Mouse (Mus musculus) heart, adult 2 months (tissue): ENCODE data around the gene Slc24a1. TPM values are rescaled to one million over a fixed set of nuclear protein-coding genes. Genes with fewer than 3 reads are reported as not detected.

Experiments used
- DNase-seq, 2 experiments: peaks; one replicate each; pipeline ENCODE4 v3.0.0; 2021
- H3K27ac ChIP-seq: fragments of 200-600 bp; 2 replicates; pipeline ENCODE4 v1.8.1; 2022
- H3K27me3 ChIP-seq: fragments of 200-500 bp; 2 replicates; pipeline ENCODE4 v1.6.1; 2012; ENCODE audit warnings: mild to moderate bottlenecking, low read length, inconsistent platforms, mixed read lengths; ENCODE audit not compliant: control insufficient read depth, insufficient read depth
- H3K36me3 ChIP-seq: fragments of 200-500 bp; 2 replicates; pipeline ENCODE4 v1.6.1; 2012; ENCODE audit warnings: low read length, inconsistent platforms; ENCODE audit not compliant: control insufficient read depth, insufficient read depth
- H3K4me1 ChIP-seq: fragments of 200-500 bp; 2 replicates; pipeline ENCODE4 v1.6.1; 2011; ENCODE audit warnings: low read length; ENCODE audit not compliant: control insufficient read depth, insufficient read depth
- H3K4me3 ChIP-seq: fragments of 200-600 bp; 2 replicates; pipeline ENCODE4 v1.8.1; 2022
- H3K79me2 ChIP-seq: fragments of 200-500 bp; replicated peaks from 2 replicates; pipeline ENCODE4 v1.6.1; 2012; ENCODE audit warnings: mild to moderate bottlenecking, inconsistent platforms, low read length, moderate library complexity, mixed read lengths; ENCODE audit not compliant: control insufficient read depth, insufficient read depth
- H3K9ac ChIP-seq: fragments of 200-500 bp; 2 replicates; pipeline ENCODE4 v1.6.1; 2012; ENCODE audit warnings: low read depth, mild to moderate bottlenecking, control low read depth, inconsistent platforms, low read length, mixed read lengths
- CTCF ChIP-seq: fragments of 200-600 bp; IDR thresholded peaks from 2 replicates; pipeline ENCODE4 v1.8.1; 2022; ENCODE audit warnings: antibody characterized with exemption, mild to moderate bottlenecking, moderate library complexity
- EP300 ChIP-seq: fragments of 200-500 bp; IDR thresholded peaks from 2 replicates; pipeline ENCODE4 v1.6.1; 2011; ENCODE audit warnings: low read depth, low read length, control low read depth; ENCODE audit not compliant: insufficient read depth
- POLR2A ChIP-seq: fragments of 200-500 bp; IDR thresholded peaks from 2 replicates; pipeline ENCODE4 v1.6.1; 2011; ENCODE audit warnings: mild to moderate bottlenecking, low read depth, low read length, control low read depth; ENCODE audit not compliant: insufficient read depth
- WGBS: fragments of 180-500 bp; shearing (Covaris S2); methylation state at CpG from one replicate; pipeline ENCODE4 v1.1.7; 2018; 5-methylcytosine and 5-hydroxymethylcytosine counted together
- intact Hi-C: fragments of 180-260 bp; cut with DNase I; formaldehyde crosslinking; loops from one replicate; pipeline ENCODE4 v1.15.1; 2025
- polyA plus RNA-seq: library from polyadenylated mRNA; depleted of rRNA; stranded (reverse); fragments of >200 nt; gene quantifications from 2 replicates; pipeline ENCODE4 v1.2.3, GENCODE M21; 2012
- total RNA-seq, 2 experiments: library from RNA; stranded (reverse); gene quantifications; 2 replicates each; pipeline ENCODE4 v1.2.3; 2021

Slc24a1 gene
- total and polyA plus RNA-seq, 3 experiments = 0.02 to 0.10 (median 0.05) TPM

DNA sequence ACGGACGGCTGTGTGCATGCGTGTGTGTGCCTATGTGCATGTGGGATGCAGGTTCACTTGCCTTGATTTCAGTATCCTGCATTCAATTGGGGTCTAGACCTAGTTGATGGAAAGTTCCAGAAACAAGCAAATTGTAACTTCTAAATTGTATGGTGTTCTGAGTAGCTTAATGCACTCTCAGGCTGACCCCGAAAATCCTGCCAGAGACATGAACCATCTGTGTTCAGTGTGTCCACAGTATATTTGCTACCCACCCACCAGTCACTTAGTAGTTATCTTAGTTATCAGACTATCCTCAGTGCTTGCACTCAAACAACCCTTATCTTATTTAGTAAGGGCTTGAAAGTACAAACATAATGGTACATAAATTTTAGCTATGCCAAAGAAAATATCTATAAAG lies 9.8 kb downstream of the Slc24a1 start:
- TF ChIP-seq CTCF (no peak), EP300 (no peak)
- H3K79me2 ChIP-seq = no peaks in the 10 kb centered on the region
- no peak overlapping the region for H3K27ac ChIP-seq
- intact Hi-C loops = no loop called here
- no peak overlapping the region for H3K9ac ChIP-seq
- H3K36me3 ChIP-seq = no peaks in the 10 kb centered on the region
- DNase-seq = no peak
- H3K4me3 ChIP-seq = no peak overlapping the region
- no peaks in the 10 kb centered on the region for H3K4me1 ChIP-seq
- H3K27me3 ChIP-seq = no peaks in the 10 kb centered on the region
- 80% methylated on average over 4 of the region's 4 CpGs for WGBS

DNA sequence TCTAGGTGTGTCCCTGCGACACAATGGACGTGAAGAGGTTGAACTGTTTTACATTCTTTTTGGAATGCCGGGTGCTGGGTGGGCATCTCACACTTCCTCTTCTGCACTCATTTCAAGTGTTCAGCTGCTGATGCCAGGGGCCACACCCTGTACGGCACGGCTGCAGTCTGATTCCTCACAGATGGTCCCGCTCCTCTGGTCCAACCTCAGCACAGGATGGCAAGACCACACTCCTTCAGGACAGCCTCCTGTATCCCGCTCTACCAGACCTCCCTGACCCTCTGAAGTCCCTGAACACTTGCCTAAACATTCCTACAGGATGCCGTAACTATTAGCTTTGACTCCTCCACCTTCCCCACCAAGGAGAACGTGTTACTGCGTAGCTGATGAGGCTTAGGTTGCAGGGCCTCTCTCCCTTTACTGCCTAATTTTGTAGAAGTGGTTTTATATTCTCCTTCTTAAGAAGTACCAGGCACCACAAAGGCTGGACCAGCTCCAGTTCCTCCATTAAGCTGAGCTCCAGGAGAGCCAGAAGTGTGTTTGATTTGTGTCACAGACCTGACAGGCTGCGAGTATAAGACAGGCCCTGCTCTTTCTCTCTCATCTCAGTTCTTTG lies 10.6 kb downstream of the Slc24a1 start:
- Histone ChIP-seq H3K4me1 (no peaks in the 10 kb centered on the region), H3K27ac (no peak overlapping the region), H3K27me3 (no peaks in the 10 kb centered on the region), H3K79me2 (no peaks in the 10 kb centered on the region), H3K36me3 (no peaks in the 10 kb centered on the region), H3K9ac (no peak overlapping the region), H3K4me3 (no peak overlapping the region)
- intact Hi-C loops = no loop called here
- no peak for DNase-seq
- TF ChIP-seq POLR2A (no peak), CTCF (no peak), EP300 (no peak)
- 66% methylated on average over 11 of the region's 11 CpGs for WGBS

DNA sequence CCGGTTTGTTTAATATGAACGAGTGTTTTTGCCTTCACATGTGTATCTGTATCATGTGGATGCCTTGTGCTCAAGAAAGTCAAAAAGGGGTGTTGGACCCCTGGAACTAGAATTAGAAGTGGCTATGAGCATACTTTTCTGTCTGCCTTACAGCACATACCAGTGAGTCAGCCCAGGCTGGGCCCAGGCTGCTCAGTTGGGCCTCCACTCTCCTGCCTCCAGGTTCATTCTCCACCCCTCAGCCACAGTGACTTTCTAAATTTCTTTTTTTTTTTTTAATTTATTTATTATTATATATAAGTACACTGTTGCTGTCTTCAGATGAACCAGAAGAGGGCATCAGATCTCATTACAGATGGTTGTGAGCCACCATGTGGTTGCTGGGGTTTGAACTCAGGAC lies 11.6 kb downstream of the Slc24a1 start:
- Histone ChIP-seq H3K79me2 (no peaks in the 10 kb centered on the region), H3K9ac (no peak overlapping the region), H3K36me3 (no peaks in the 10 kb centered on the region), H3K27ac (no peak overlapping the region), H3K4me1 (peaks cover 2% of the 10 kb centered on the region; the same call in 1 of the 2 replicates), H3K4me3 (no peak overlapping the region), H3K27me3 (no peaks in the 10 kb centered on the region)
- no peak for DNase-seq
- 86% methylated on average over 2 of the region's 2 CpGs for WGBS
- intact Hi-C loops = no loop called here
- TF ChIP-seq EP300 (no peak), POLR2A (no peak), CTCF (no peak)

DNA sequence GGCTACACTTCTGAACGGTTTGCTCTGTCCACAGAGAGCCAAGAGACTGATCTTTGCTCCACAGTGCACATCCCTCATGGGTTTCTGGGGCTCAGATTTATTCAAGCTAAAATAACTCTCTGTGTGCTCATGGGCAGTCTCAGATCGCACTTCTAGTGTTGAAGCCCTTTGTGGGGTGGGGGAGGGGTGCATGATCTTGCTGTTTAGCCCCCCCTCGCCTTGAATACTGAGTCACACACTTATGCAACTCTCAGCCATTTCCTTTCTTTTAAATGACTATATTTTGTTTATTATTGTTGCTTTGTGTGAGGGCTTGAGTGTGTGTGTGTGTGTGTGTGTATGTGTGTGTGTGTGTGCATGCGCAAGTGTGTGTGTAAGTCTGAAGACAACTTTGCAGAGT lies 12.1 kb downstream of the Slc24a1 start:
- DNase-seq = no peak
- H3K4me3 ChIP-seq = no peak overlapping the region
- no peak overlapping the region for H3K9ac ChIP-seq
- WGBS = 43% methylated on average over 4 of the region's 4 CpGs
- no peaks in the 10 kb centered on the region for H3K79me2 ChIP-seq
- no peaks in the 10 kb centered on the region for H3K36me3 ChIP-seq
- no peak for TF ChIP-seq POLR2A
- TF ChIP-seq CTCF = no peak
- no peak for TF ChIP-seq EP300
- peaks cover 4% of the 10 kb centered on the region for H3K4me1 ChIP-seq
- intact Hi-C loops = no loop called here
- H3K27ac ChIP-seq = no peak overlapping the region
- no peaks in the 10 kb centered on the region for H3K27me3 ChIP-seq

DNA sequence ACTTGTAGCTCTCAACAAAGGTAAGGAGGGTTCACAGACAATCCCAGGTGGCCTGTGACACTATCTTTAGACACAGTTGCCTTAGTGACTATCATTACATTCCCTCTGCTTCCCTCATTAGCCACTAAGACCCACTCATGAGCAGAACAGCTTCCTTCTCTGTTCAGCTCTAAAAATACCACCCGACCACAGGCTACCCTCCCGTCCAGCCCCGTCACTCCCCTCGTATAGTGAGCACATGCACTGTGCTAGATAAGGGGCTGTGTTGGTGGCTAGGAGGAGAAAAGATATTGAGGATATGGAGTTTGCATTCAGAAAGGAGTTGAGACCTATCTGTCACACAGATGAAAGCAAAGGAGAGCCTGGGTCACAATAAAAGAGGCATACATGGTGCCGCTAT lies 12.9 kb downstream of the Slc24a1 start:
- DNase-seq = no peak
- H3K9ac ChIP-seq = no peak overlapping the region
- intact Hi-C loops = no loop called here
- no peak overlapping the region for H3K4me3 ChIP-seq
- TF ChIP-seq POLR2A = no peak
- TF ChIP-seq EP300 = no peak
- TF ChIP-seq CTCF = no peak
- no peak overlapping the region for H3K27ac ChIP-seq
- no peaks in the 10 kb centered on the region for H3K79me2 ChIP-seq
- 33% methylated on average over 5 of the region's 5 CpGs for WGBS
- no peaks in the 10 kb centered on the region for H3K27me3 ChIP-seq
- no peaks in the 10 kb centered on the region for H3K36me3 ChIP-seq
- peaks cover 5% of the 10 kb centered on the region for H3K4me1 ChIP-seq

DNA sequence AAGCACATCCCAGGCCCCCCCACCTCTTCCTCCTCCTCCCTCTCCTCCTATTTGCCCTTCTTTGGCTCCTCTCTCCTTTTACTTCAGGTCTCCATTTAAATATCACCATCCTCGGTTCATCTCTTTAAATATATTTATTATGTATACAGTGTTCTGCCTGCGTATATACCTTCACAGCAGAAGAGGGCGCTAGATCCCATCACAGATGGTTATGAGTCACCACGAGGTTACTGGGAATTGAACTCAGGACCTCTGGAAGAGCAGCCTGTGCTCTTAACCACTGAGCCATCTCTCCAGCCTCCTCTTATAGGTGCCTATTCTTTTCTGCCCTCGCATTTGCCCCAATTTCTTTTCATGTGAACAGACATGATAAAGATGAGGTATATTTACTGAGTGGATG lies 13.9 kb downstream of the Slc24a1 start:
- no peak overlapping the region for H3K27ac ChIP-seq
- H3K27me3 ChIP-seq = no peaks in the 10 kb centered on the region
- peaks cover 5% of the 10 kb centered on the region for H3K4me1 ChIP-seq
- no peak for DNase-seq
- no peak overlapping the region for H3K9ac ChIP-seq
- WGBS = 62% methylated on average over 5 of the region's 5 CpGs
- H3K36me3 ChIP-seq = no peaks in the 10 kb centered on the region
- H3K4me3 ChIP-seq = no peak overlapping the region
- no peaks in the 10 kb centered on the region for H3K79me2 ChIP-seq
- intact Hi-C loops = no loop called here
- TF ChIP-seq CTCF (peak; percentile 7; the same call in 1 of the 2 replicates), EP300 (no peak), POLR2A (no peak)
